Mouse (Mus musculus): ENCODE data around the gene Ugt2b1. TPM values are rescaled to one million over a fixed set of nuclear protein-coding genes. Genes with fewer than 3 reads are reported as not detected.

The Ugt2b1 gene
- polyA plus RNA-seq, 1 experiment from 2014 or later: not detected

- Histone ChIP-seq H3K9me3 (ENCODE audit: control insufficient read depth, low read length) (no peaks in the 10 kb centered on the region), H3K4me2 (ENCODE audit: low read depth) (no peak overlapping the region), H3K36me3 (ENCODE audit: control insufficient read depth, insufficient read depth, low read length) (no peaks in the 10 kb centered on the region), H3K4me1 (ENCODE audit: control insufficient read depth, insufficient read depth, low read length) (no peaks in the 10 kb centered on the region), H3K9ac (ENCODE audit: low read length) (no peak overlapping the region), H3K4me3 (ENCODE audit: low read depth, low read length) (no peak overlapping the region), H3K27me3 (ENCODE audit: control insufficient read depth, insufficient read depth, low read length) (no peaks in the 10 kb centered on the region), H3K27ac (ENCODE audit: low read depth, low read length) (no peak overlapping the region)
- 83% methylated on average over 1 of the region's 1 CpGs for WGBS
- ATAC-seq (ENCODE audit: insufficient read depth, low FRiP score, low TSS enrichment): no peak
- no peak for DNase-seq (ENCODE audit: low spot score)
Measured at GRCm38 (mm10) chr5:86910770-86911169, 15.6 kb downstream of the Ugt2b1 start.

DNA sequence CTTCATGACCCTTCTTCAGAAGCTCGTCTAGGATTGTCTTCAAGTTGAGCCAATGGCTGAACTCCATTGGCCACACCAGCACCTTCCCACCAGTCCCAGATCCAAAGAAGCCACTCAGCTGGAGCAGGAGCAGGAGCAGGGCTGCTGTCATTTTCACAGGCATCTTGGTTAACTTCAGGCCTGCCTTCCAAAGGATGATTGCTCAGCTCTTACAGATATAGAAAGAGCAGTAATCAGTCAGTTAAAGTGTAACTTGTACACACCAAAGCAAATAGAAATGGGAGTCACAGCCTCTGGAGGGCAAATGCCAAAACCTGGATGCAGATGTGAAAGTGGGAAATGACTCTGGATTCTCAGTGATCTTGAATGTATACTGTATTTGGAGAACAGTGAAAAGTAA lies 19.6 kb downstream of the Ugt2b1 start, which contains the start of gene Ugt2b34:
Ugt2b34 (minus strand) TSS at position 180 of the 400 bp plus-strand sequence.
- H3K4me3 ChIP-seq (ENCODE audit: low read depth, low read length): no peak within 1 kb of the TSS
- DNase-seq (ENCODE audit: low spot score): no peak
- 70% methylated on average over 1 of the region's 1 CpGs for WGBS
- ATAC-seq (ENCODE audit: insufficient read depth, low FRiP score, low TSS enrichment): no peak
- H3K9ac ChIP-seq (ENCODE audit: low read length): no peak within 1 kb of the TSS
- H3K36me3 ChIP-seq (ENCODE audit: control insufficient read depth, insufficient read depth, low read length): no peaks in the 10 kb centered on the region
- no peaks in the 10 kb centered on the region for H3K4me1 ChIP-seq (ENCODE audit: control insufficient read depth, insufficient read depth, low read length)
- no peaks in the 10 kb centered on the region for H3K9me3 ChIP-seq (ENCODE audit: control insufficient read depth, low read length)
- H3K27me3 ChIP-seq (ENCODE audit: control insufficient read depth, insufficient read depth, low read length): no peaks in the 10 kb centered on the region
- no peak within 1 kb of the TSS for H3K4me2 ChIP-seq (ENCODE audit: low read depth)
- no peak within 1 kb of the TSS for H3K27ac ChIP-seq (ENCODE audit: low read depth, low read length)

DNA sequence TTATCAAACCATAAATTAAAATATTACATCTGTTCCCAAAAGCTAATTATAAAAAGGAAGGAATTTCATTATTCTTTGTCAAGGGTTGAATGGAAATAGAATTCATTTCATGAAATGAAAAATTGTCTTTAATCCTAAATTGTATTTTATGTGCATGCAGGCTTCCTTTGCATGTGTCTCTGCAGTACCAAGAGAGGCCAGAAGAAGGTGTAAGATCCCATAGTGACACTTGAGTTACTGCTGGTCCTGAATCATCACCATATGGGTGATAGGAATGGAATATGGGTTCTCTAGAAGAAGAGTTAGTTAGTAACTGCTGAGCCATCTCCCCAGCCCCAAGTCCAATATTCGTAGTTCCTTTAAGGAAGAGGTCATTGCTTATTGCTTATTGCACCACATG lies 36.4 kb downstream of the Ugt2b1 start:
- ATAC-seq (ENCODE audit: insufficient read depth, low FRiP score, low TSS enrichment): no peak
- 95% methylated on average over 1 of the region's 1 CpGs for WGBS
- Histone ChIP-seq H3K27ac (ENCODE audit: low read depth, low read length) (no peak overlapping the region), H3K4me2 (ENCODE audit: low read depth) (no peak overlapping the region), H3K4me3 (ENCODE audit: low read depth, low read length) (no peak overlapping the region), H3K4me1 (ENCODE audit: control insufficient read depth, insufficient read depth, low read length) (no peaks in the 10 kb centered on the region), H3K9ac (ENCODE audit: low read length) (no peak overlapping the region), H3K9me3 (ENCODE audit: control insufficient read depth, low read length) (no peaks in the 10 kb centered on the region), H3K36me3 (ENCODE audit: control insufficient read depth, insufficient read depth, low read length) (no peaks in the 10 kb centered on the region), H3K27me3 (ENCODE audit: control insufficient read depth, insufficient read depth, low read length) (no peaks in the 10 kb centered on the region)
- no peak for DNase-seq (ENCODE audit: low spot score)

GRCm38 (mm10) chr5:86888420-86888819 lies 37.9 kb downstream of the Ugt2b1 start:
- ATAC-seq (ENCODE audit: insufficient read depth, low FRiP score, low TSS enrichment) (no peak), DNase-seq (ENCODE audit: low spot score) (no peak)
- Histone ChIP-seq H3K27ac (ENCODE audit: low read depth, low read length) (no peak overlapping the region), H3K4me3 (ENCODE audit: low read depth, low read length) (no peak overlapping the region), H3K4me2 (ENCODE audit: low read depth) (no peak overlapping the region), H3K9me3 (ENCODE audit: control insufficient read depth, low read length) (no peaks in the 10 kb centered on the region), H3K36me3 (ENCODE audit: control insufficient read depth, insufficient read depth, low read length) (no peaks in the 10 kb centered on the region), H3K9ac (ENCODE audit: low read length) (no peak overlapping the region), H3K4me1 (ENCODE audit: control insufficient read depth, insufficient read depth, low read length) (no peaks in the 10 kb centered on the region), H3K27me3 (ENCODE audit: control insufficient read depth, insufficient read depth, low read length) (no peaks in the 10 kb centered on the region)
- 84% methylated on average over 1 of the region's 1 CpGs for WGBS

DNA sequence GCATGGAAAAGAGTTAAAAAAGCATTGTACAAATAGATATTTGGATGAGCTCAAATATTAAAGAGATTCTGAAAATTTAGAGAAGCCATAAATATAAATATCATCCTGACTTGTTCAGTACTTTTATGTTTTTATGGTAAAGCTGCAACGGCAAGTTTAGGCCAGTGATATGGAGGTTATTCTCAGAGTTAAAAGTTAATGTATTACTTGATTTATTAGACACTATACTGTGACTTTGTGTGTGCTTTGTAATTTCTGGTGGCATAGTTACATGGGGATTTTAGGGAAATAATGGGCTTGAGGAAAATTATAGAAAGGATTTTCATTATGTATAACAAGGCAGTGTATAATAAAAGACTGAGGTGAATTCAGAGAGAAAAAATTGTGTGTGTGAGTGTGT lies 39.2 kb downstream of the Ugt2b1 start:
- Histone ChIP-seq H3K4me2 (ENCODE audit: low read depth) (no peak overlapping the region), H3K4me1 (ENCODE audit: control insufficient read depth, insufficient read depth, low read length) (no peaks in the 10 kb centered on the region), H3K27me3 (ENCODE audit: control insufficient read depth, insufficient read depth, low read length) (no peaks in the 10 kb centered on the region), H3K36me3 (ENCODE audit: control insufficient read depth, insufficient read depth, low read length) (no peaks in the 10 kb centered on the region), H3K9ac (ENCODE audit: low read length) (no peak overlapping the region), H3K4me3 (ENCODE audit: low read depth, low read length) (no peak overlapping the region), H3K27ac (ENCODE audit: low read depth, low read length) (no peak overlapping the region), H3K9me3 (ENCODE audit: control insufficient read depth, low read length) (no peaks in the 10 kb centered on the region)
- 88% methylated on average over 1 of the region's 1 CpGs for WGBS
- ATAC-seq (ENCODE audit: insufficient read depth, low FRiP score, low TSS enrichment): no peak
- DNase-seq (ENCODE audit: low spot score): no peak

- no peak for ATAC-seq (ENCODE audit: insufficient read depth, low FRiP score, low TSS enrichment)
- no peak for DNase-seq (ENCODE audit: low spot score)
- H3K4me1 ChIP-seq (ENCODE audit: control insufficient read depth, insufficient read depth, low read length): no peaks in the 10 kb centered on the region
Measured at GRCm38 (mm10) chr5:86886620-86887019, 39.7 kb downstream of the Ugt2b1 start.

GRCm38 (mm10) chr5:86871877-86872276 lies 54.5 kb downstream of the Ugt2b1 start:
- H3K4me3 ChIP-seq (ENCODE audit: low read depth, low read length): no peak overlapping the region
- no peak overlapping the region for H3K27ac ChIP-seq (ENCODE audit: low read depth, low read length)
- no peak overlapping the region for H3K9ac ChIP-seq (ENCODE audit: low read length)
- H3K4me2 ChIP-seq (ENCODE audit: low read depth): no peak overlapping the region
- DNase-seq (ENCODE audit: low spot score): no peak
- H3K4me1 ChIP-seq (ENCODE audit: control insufficient read depth, insufficient read depth, low read length): no peaks in the 10 kb centered on the region
- H3K9me3 ChIP-seq (ENCODE audit: control insufficient read depth, low read length): no peaks in the 10 kb centered on the region
- no peaks in the 10 kb centered on the region for H3K36me3 ChIP-seq (ENCODE audit: control insufficient read depth, insufficient read depth, low read length)
- H3K27me3 ChIP-seq (ENCODE audit: control insufficient read depth, insufficient read depth, low read length): no peaks in the 10 kb centered on the region
- no peak for ATAC-seq (ENCODE audit: insufficient read depth, low FRiP score, low TSS enrichment)
- WGBS: 44% methylated on average over 1 of the region's 1 CpGs

More at GRCm38 (mm10) chr5:86886620-86887019, 39.7 kb downstream of the Ugt2b1 start:
- Histone ChIP-seq H3K27ac (ENCODE audit: low read depth, low read length) (no peak overlapping the region), H3K36me3 (ENCODE audit: control insufficient read depth, insufficient read depth, low read length) (no peaks in the 10 kb centered on the region), H3K27me3 (ENCODE audit: control insufficient read depth, insufficient read depth, low read length) (no peaks in the 10 kb centered on the region), H3K4me2 (ENCODE audit: low read depth) (no peak overlapping the region), H3K4me3 (ENCODE audit: low read depth, low read length) (no peak overlapping the region), H3K9ac (ENCODE audit: low read length) (no peak overlapping the region), H3K9me3 (ENCODE audit: control insufficient read depth, low read length) (no peaks in the 10 kb centered on the region)
- WGBS: 55% methylated on average over 3 of the region's 3 CpGs

Other genes with a start within 250 kb of the Ugt2b1 start
- gene Tmprss11e, start 180.7 kb downstream of the Ugt2b1 start, polyA plus RNA-seq (2014; fragmentation: Nextera tagmentation; extraction: Ambion mirVana): not detected in 2 replicates
- 54.6 and 56.5 TPM in 2 replicates for gene Ythdc1, start 122.3 kb downstream of the Ugt2b1 start, polyA plus RNA-seq (2014; fragmentation: Nextera tagmentation; extraction: Ambion mirVana)
- not detected in 2 replicates for gene Ugt2b34, start 19.6 kb downstream of the Ugt2b1 start, polyA plus RNA-seq (2014; fragmentation: Nextera tagmentation; extraction: Ambion mirVana)
- not detected in 2 replicates for gene Ugt2b35, start 74.3 kb upstream of the Ugt2b1 start, polyA plus RNA-seq (2014; fragmentation: Nextera tagmentation; extraction: Ambion mirVana)
- gene Ugt2b36, start 166.0 kb upstream of the Ugt2b1 start, polyA plus RNA-seq (2014; fragmentation: Nextera tagmentation; extraction: Ambion mirVana): not detected in 2 replicates
- gene Ugt2b5, start 213.8 kb upstream of the Ugt2b1 start, polyA plus RNA-seq (2014; fragmentation: Nextera tagmentation; extraction: Ambion mirVana): 0.16 TPM in 1 of 2 replicates, not detected in the other

Measured in neural tube, embryonic 11.5 days (tissue).